Mouse (Mus musculus) MEL (cell line): ENCODE data around the gene Unc13a. TPM values are rescaled to one million over a fixed set of nuclear protein-coding genes. Genes with fewer than 3 reads are reported as not detected.

ENCODE experiments used
- DNase-seq: peaks from one replicate; pipeline ENCODE4 v3.0.0; 2011; ENCODE audit warnings: low read depth, low spot score
- H3K27ac ChIP-seq: 2 replicates; pipeline ENCODE4 v1.5.1; 2012; ENCODE audit warnings: low read depth, mild to moderate bottlenecking, control low read depth, low read length, moderate library complexity; ENCODE audit not compliant: control insufficient read depth
- H3K27me3 ChIP-seq, 2 experiments: fragments of 150-350 bp in 1 of 2; sonication (generic) in 1 of 2; 2 replicates each; pipeline ENCODE4 v1.6.1; 2012; ENCODE audit warnings: low read length in 2 of 2, mild to moderate bottlenecking in 2 of 2, improper control_type of control experiment in 1 of 2, moderate library complexity in 1 of 2; ENCODE audit not compliant: insufficient read depth in 2 of 2, control insufficient read depth in 1 of 2
- H3K36me3 ChIP-seq, 2 experiments: 2 replicates each; pipeline ENCODE4 v1.6.1; 2012 to 2014; ENCODE audit warnings: low read length in 2 of 2, improper control_type of control experiment in 1 of 2, inconsistent platforms in 1 of 2, mild to moderate bottlenecking in 1 of 2; ENCODE audit not compliant: insufficient read depth in 2 of 2, control insufficient read depth in 1 of 2
- H3K4me1 ChIP-seq, 2 experiments: fragments of 150-350 bp in 1 of 2; sonication (generic) in 1 of 2; 2 replicates each; pipeline ENCODE4 v1.6.1; 2012; ENCODE audit warnings: low read length in 2 of 2, improper control_type of control experiment in 1 of 2, mild to moderate bottlenecking in 1 of 2; ENCODE audit not compliant: insufficient read depth in 2 of 2, control insufficient read depth in 1 of 2
- H3K4me3 ChIP-seq, 2 experiments: fragments of 150-350 bp in 1 of 2; sonication (generic) in 1 of 2; 2 replicates each; pipeline ENCODE4 v1.5.1; 2012; ENCODE audit warnings: low read depth in 2 of 2, low read length in 2 of 2, mild to moderate bottlenecking in 2 of 2, moderate library complexity in 2 of 2, control low read depth in 1 of 2, improper control_type of control experiment in 1 of 2; ENCODE audit not compliant: control insufficient read depth in 1 of 2, insufficient read depth in 1 of 2
- H3K79me2 ChIP-seq: 2 replicates; pipeline ENCODE4 v1.6.1; 2012; ENCODE audit warnings: mild to moderate bottlenecking, low read length, moderate library complexity; ENCODE audit not compliant: control insufficient read depth, poor library complexity, insufficient read depth
- H3K9ac ChIP-seq: 2 replicates; pipeline ENCODE4 v1.6.1; 2012; ENCODE audit warnings: low read depth, mild to moderate bottlenecking, control low read depth, low read length, moderate library complexity; ENCODE audit not compliant: control insufficient read depth, poor library complexity, severe bottlenecking
- H3K9me3 ChIP-seq: fragments of 150-350 bp; sonication (generic); replicated peaks from 2 replicates; pipeline ENCODE4 v1.6.1; 2012; ENCODE audit warnings: mild to moderate bottlenecking, low read length, improper control_type of control experiment, moderate library complexity; ENCODE audit not compliant: insufficient read depth
- BHLHE40 ChIP-seq: IDR thresholded peaks from 2 replicates; pipeline ENCODE4 v1.6.1; 2012; ENCODE audit warnings: low read depth, mild to moderate bottlenecking, inconsistent platforms, low read length, improper control_type of control experiment, borderline replicate concordance
- CHD1 ChIP-seq: IDR thresholded peaks from 2 replicates; pipeline ENCODE4 v1.6.1; 2012; ENCODE audit warnings: low read depth, mild to moderate bottlenecking, inconsistent platforms, low read length, improper control_type of control experiment
- CHD2 ChIP-seq: IDR thresholded peaks from 2 replicates; pipeline ENCODE4 v1.6.1; 2011; ENCODE audit warnings: low read length, improper control_type of control experiment
- CTCF ChIP-seq, 3 experiments: IDR thresholded peaks in 2 of 3; conservative IDR thresholded peaks in 1 of 3; 2 replicates each; pipeline ENCODE4 v1.5.1; 2011 to 2012; ENCODE audit warnings: low read length in 3 of 3, low read depth in 2 of 3, mild to moderate bottlenecking in 2 of 3, improper control_type of control experiment in 1 of 3, inconsistent platforms in 1 of 3, mixed read lengths in 1 of 3, moderate library complexity in 1 of 3; ENCODE audit not compliant: control insufficient read depth in 1 of 3, insufficient read depth in 1 of 3, poor library complexity in 1 of 3, severe bottlenecking in 1 of 3
- E2F4 ChIP-seq: IDR thresholded peaks from 2 replicates; pipeline ENCODE4 v1.6.1; 2011; ENCODE audit warnings: low read depth, low read length, improper control_type of control experiment, borderline replicate concordance
- ELF1 ChIP-seq: IDR thresholded peaks from 2 replicates; pipeline ENCODE4 v1.6.1; 2014; ENCODE audit warnings: low read depth, mild to moderate bottlenecking, inconsistent platforms, low read length, improper control_type of control experiment, moderate library complexity
- EP300 ChIP-seq, 2 experiments: IDR thresholded peaks; 2 replicates each; pipeline ENCODE4 v1.6.1; 2011; ENCODE audit warnings: improper control_type of control experiment in 2 of 2, low read length in 2 of 2, low read depth in 1 of 2, mild to moderate bottlenecking in 1 of 2
- GATA1 ChIP-seq: IDR thresholded peaks from 2 replicates; pipeline ENCODE4 v1.6.1; 2011; ENCODE audit warnings: low read depth, low read length, improper control_type of control experiment
- HCFC1 ChIP-seq: IDR thresholded peaks from 2 replicates; pipeline ENCODE4 v1.6.1; 2012; ENCODE audit warnings: low read depth, mild to moderate bottlenecking, inconsistent platforms, low read length, improper control_type of control experiment, moderate library complexity
- JUND ChIP-seq: IDR thresholded peaks from 2 replicates; pipeline ENCODE4 v1.6.1; 2011; ENCODE audit warnings: low read depth, mild to moderate bottlenecking, improper control_type of control experiment, low read length
- KAT2A ChIP-seq: conservative IDR thresholded peaks from 2 replicates; pipeline ENCODE4 v1.6.1; 2012; ENCODE audit warnings: low read depth, low read length, improper control_type of control experiment, inconsistent platforms
- MAFK ChIP-seq: IDR thresholded peaks from 2 replicates; pipeline ENCODE4 v1.6.1; 2011; ENCODE audit warnings: low read depth, mild to moderate bottlenecking, low read length, improper control_type of control experiment, borderline replicate concordance
- MAX ChIP-seq: IDR thresholded peaks from 2 replicates; pipeline ENCODE4 v1.6.1; 2011; ENCODE audit warnings: low read length, improper control_type of control experiment
- MAZ ChIP-seq: IDR thresholded peaks from 2 replicates; pipeline ENCODE4 v1.6.1; 2012; ENCODE audit warnings: low read depth, mild to moderate bottlenecking, inconsistent platforms, low read length, improper control_type of control experiment
- MEF2A ChIP-seq: IDR thresholded peaks from 2 replicates; pipeline ENCODE4 v1.6.1; 2014; ENCODE audit warnings: low read depth, mild to moderate bottlenecking, inconsistent platforms, low read length, improper control_type of control experiment; ENCODE audit not compliant: poor library complexity, insufficient replicate concordance, severe bottlenecking; ENCODE audit errors: extremely low read depth
- MXI1 ChIP-seq: IDR thresholded peaks from 2 replicates; pipeline ENCODE4 v1.6.1; 2011; ENCODE audit warnings: mild to moderate bottlenecking, low read depth, low read length, improper control_type of control experiment
- MYB ChIP-seq: IDR thresholded peaks from 2 replicates; pipeline ENCODE4 v1.6.1; 2011; ENCODE audit warnings: mild to moderate bottlenecking, low read depth, low read length, improper control_type of control experiment
- MYC ChIP-seq: IDR thresholded peaks from 2 replicates; pipeline ENCODE4 v1.6.1; 2011; ENCODE audit warnings: low read depth, mild to moderate bottlenecking, low read length, improper control_type of control experiment, moderate library complexity
- NELFE ChIP-seq: IDR thresholded peaks from 2 replicates; pipeline ENCODE4 v1.6.1; 2011; ENCODE audit warnings: low read depth, low read length, improper control_type of control experiment
- NRF1 ChIP-seq: IDR thresholded peaks from 2 replicates; pipeline ENCODE4 v1.6.1; 2014; ENCODE audit warnings: low read depth, mild to moderate bottlenecking, inconsistent platforms, low read length, improper control_type of control experiment, moderate library complexity; ENCODE audit not compliant: poor library complexity, insufficient read depth, severe bottlenecking
- POLR2A ChIP-seq, 2 experiments: IDR thresholded peaks; 2 replicates each; pipeline ENCODE4 v1.6.1; 2011 to 2012; ENCODE audit warnings: low read length in 2 of 2, mild to moderate bottlenecking in 2 of 2, control low read depth in 1 of 2, improper control_type of control experiment in 1 of 2, low read depth in 1 of 2, moderate library complexity in 1 of 2; ENCODE audit not compliant: control insufficient read depth in 1 of 2, insufficient read depth in 1 of 2, poor library complexity in 1 of 2
- POLR2AphosphoS2 ChIP-seq: IDR thresholded peaks from 2 replicates; pipeline ENCODE4 v1.6.1; 2011; ENCODE audit warnings: low read length, improper control_type of control experiment
- POLR2AphosphoS5 ChIP-seq: IDR thresholded peaks from 2 replicates; pipeline ENCODE4 v1.6.1; 2012; ENCODE audit warnings: low read depth, borderline replicate concordance, mild to moderate bottlenecking, inconsistent platforms, low read length, moderate library complexity, mixed read lengths
- RAD21 ChIP-seq: IDR thresholded peaks from 2 replicates; pipeline ENCODE4 v1.6.1; 2011; ENCODE audit warnings: mild to moderate bottlenecking, low read depth, low read length, improper control_type of control experiment
- RCOR1 ChIP-seq: IDR thresholded peaks from 2 replicates; pipeline ENCODE4 v1.6.1; 2012; ENCODE audit warnings: low read depth, mild to moderate bottlenecking, inconsistent platforms, low read length, improper control_type of control experiment
- SIN3A ChIP-seq: IDR thresholded peaks from 2 replicates; pipeline ENCODE4 v1.6.1; 2012; ENCODE audit warnings: low read length, improper control_type of control experiment, inconsistent platforms
- SMC3 ChIP-seq: IDR thresholded peaks from 2 replicates; pipeline ENCODE4 v1.6.1; 2011; ENCODE audit warnings: low read depth, low read length, improper control_type of control experiment
- TAL1 ChIP-seq: IDR thresholded peaks from 2 replicates; pipeline ENCODE4 v1.6.1; 2012; ENCODE audit warnings: mild to moderate bottlenecking, inconsistent platforms, low read length, moderate library complexity, mixed read lengths
- TBP ChIP-seq: IDR thresholded peaks from 2 replicates; pipeline ENCODE4 v1.8.0; 2011; ENCODE audit warnings: low read depth, low read length, improper control_type of control experiment
- TCF12 ChIP-seq: IDR thresholded peaks from 2 replicates; pipeline ENCODE4 v1.6.1; 2014; ENCODE audit warnings: low read depth, mild to moderate bottlenecking, inconsistent platforms, low read length, improper control_type of control experiment, moderate library complexity
- UBTF ChIP-seq: IDR thresholded peaks from 2 replicates; pipeline ENCODE4 v1.6.1; 2012; ENCODE audit warnings: low read depth, mild to moderate bottlenecking, inconsistent platforms, low read length, improper control_type of control experiment, moderate library complexity, borderline replicate concordance; ENCODE audit not compliant: insufficient read depth
- USF1 ChIP-seq: IDR thresholded peaks from 2 replicates; pipeline ENCODE4 v1.6.1; 2014; ENCODE audit warnings: low read depth, mild to moderate bottlenecking, inconsistent platforms, low read length, improper control_type of control experiment, moderate library complexity
- USF2 ChIP-seq, 2 experiments: IDR thresholded peaks; 2 replicates each; pipeline ENCODE4 v1.6.1; 2011 to 2012; ENCODE audit warnings: improper control_type of control experiment in 2 of 2, low read length in 2 of 2, borderline replicate concordance in 1 of 2, inconsistent platforms in 1 of 2, low read depth in 1 of 2, mild to moderate bottlenecking in 1 of 2; ENCODE audit not compliant: insufficient read depth in 1 of 2
- ZC3H11A ChIP-seq: IDR thresholded peaks from 2 replicates; pipeline ENCODE4 v1.6.1; 2012; ENCODE audit warnings: low read depth, mild to moderate bottlenecking, inconsistent platforms, low read length, improper control_type of control experiment
- ZKSCAN1 ChIP-seq: IDR thresholded peaks from 2 replicates; pipeline ENCODE4 v1.6.1; 2012; ENCODE audit warnings: low read depth, mild to moderate bottlenecking, inconsistent platforms, low read length, improper control_type of control experiment, moderate library complexity
- ZMIZ1 ChIP-seq: IDR thresholded peaks from 2 replicates; pipeline ENCODE4 v1.6.1; 2012; ENCODE audit warnings: low read depth, mild to moderate bottlenecking, inconsistent platforms, low read length, improper control_type of control experiment, moderate library complexity
- polyA plus RNA-seq, 2 experiments: library from polyadenylated mRNA; stranded (reverse) in 1 of 2; unstranded in 1 of 2; fragments of >175 nt in 1 of 2; fragments of >200 nt in 1 of 2; gene quantifications; 2 replicates each; pipeline versions ENCODE4 v1.2.1 to v1.2.4; 2012; ENCODE audit warnings: low replicate concordance in 2 of 2, low read depth in 1 of 2; ENCODE audit not compliant: insufficient read length in 2 of 2, insufficient read depth in 1 of 2, missing spikeins in 1 of 2
- total RNA-seq: library from RNA; depleted of rRNA; stranded (reverse); fragments of 300-350 nt; gene quantifications from 2 replicates; pipeline ENCODE4 v1.2.3, GENCODE M21; 2012; rRNA removed

Gene Unc13a
- total RNA-seq, result 0.81 and 0.92 TPM in 2 replicates
- polyA plus RNA-seq, result 1 to 10 TPM in 1 of 2 experiments, not detected in 1; 3.6 TPM

DNA sequence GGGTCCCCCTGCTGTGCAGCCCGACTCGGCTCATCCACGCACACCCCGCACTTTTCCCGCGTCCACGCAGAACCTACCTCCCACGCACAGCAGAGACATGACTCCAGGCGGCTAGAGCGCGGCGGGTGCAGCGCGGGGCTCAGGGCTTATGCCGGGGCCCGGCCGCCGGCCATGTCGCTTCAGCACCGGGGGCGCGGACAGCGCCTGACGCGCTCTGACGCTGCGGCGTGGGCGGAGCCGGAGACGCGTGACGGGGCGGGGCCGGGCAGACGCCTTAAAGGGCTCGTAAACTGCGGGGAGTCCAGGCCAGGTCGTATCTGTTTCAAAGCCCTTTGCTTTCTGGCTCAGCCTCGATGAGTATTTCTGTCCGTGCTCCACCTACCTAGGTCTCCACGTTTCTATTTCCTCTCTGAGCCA, at the start of gene Unc13a:
Gene Unc13a, minus strand, starts transcription at position 209 of the 417 bp plus-strand sequence.
- Histone ChIP-seq H3K79me2 (peaks cover 1% of the 10 kb centered on the region; the same call in 1 of the 2 replicates), H3K4me1 (peaks cover 0 to 18% of the 10 kb centered on the region in 2 experiments; a peak in 2 of 4 replicates), H3K9ac (peak within 1 kb of the TSS; percentile 70), H3K4me3 (peak within 1 kb of the TSS; percentile 67 to 79), H3K9me3 (no peaks in the 10 kb centered on the region), H3K36me3 (no peaks in the 10 kb centered on the region), H3K27ac (peak within 1 kb of the TSS; percentile 35; the same call in 1 of the 2 replicates), H3K27me3 (no peaks in the 10 kb centered on the region)
- peak; percentile 92 for DNase-seq
- TF ChIP-seq ZMIZ1 (peak; percentile 55; the same call in 1 of the 2 replicates), SMC3 (no peak), MAFK (no peak), USF1 (peak; percentile 76), BHLHE40 (peak; percentile 90), EP300 (IDR thresholded peaks at IDR 0.05; ENCODE audit: low read depth in 1 of 2, low read length in 2 of 2) (0 out of 4 replicates have a peak, but pooled peaks of 1 of the 2 experiments have one; percentile 14), MAX (peak; percentile 76), CHD2 (no peak), RCOR1 (no peak), ZKSCAN1 (no peak), POLR2AphosphoS5 (no peak), TCF12 (0 out of 2 replicates have a peak, but pooled peaks have one; percentile 27), RAD21 (no peak), SIN3A (peak; percentile 100), MEF2A (no peak), NELFE (no peak), NRF1 (no peak), MAZ (peak; percentile 89; the same call in 1 of the 2 replicates), TBP (peak; percentile 52; the same call in 1 of the 2 replicates), TAL1 (no peak), HCFC1 (peak; percentile 75), CHD1 (0 out of 2 replicates have a peak, but pooled peaks have one; percentile 71), UBTF (0 out of 2 replicates have a peak, but pooled peaks have one; percentile 35), MYB (no peak), POLR2AphosphoS2 (no peak), JUND (no peak), CTCF (IDR thresholded peaks at IDR 0.05 in 2 of 3, conservative IDR thresholded peaks at IDR 0.05 in 1 of 3; ENCODE audit: control insufficient read depth in 1 of 3, insufficient read depth in 1 of 3, low read depth in 2 of 3, low read length in 3 of 3, poor library complexity in 1 of 3, severe bottlenecking in 1 of 3) (no peak), ZC3H11A (no peak), GATA1 (no peak), KAT2A (no peak), POLR2A (IDR thresholded peaks at IDR 0.05; ENCODE audit: control insufficient read depth in 1 of 2, insufficient read depth in 1 of 2, low read depth in 1 of 2, low read length in 2 of 2, poor library complexity in 1 of 2) (peak in 1 of 2 experiments; percentile 62; a peak in 2 of 4 replicates), ELF1 (0 out of 2 replicates have a peak, but pooled peaks have one; percentile 25), MYC (no peak), MXI1 (peak; percentile 98), E2F4 (no peak), USF2 (IDR thresholded peaks at IDR 0.05; ENCODE audit: borderline replicate concordance in 1 of 2, insufficient read depth in 1 of 2, low read depth in 1 of 2, low read length in 2 of 2) (no peak)
